Mouse (Mus musculus) retina, postnatal 7 days (tissue): ENCODE results near the gene Trim6.
A peak's percentile ranks its signal among the peaks of the same experiment; 100 is the strongest.
"Not testable (repeated sequence)": the region's sequence is repeated elsewhere in the genome, so short reads cannot be mapped to it uniquely, and the experiment has no call there.

Source experiments
- DNase-seq: peaks from one replicate; pipeline ENCODE4 v3.0.0-alpha.2; 2012; ENCODE audit warnings: low read depth, low spot score

The Trim6 gene

DNA sequence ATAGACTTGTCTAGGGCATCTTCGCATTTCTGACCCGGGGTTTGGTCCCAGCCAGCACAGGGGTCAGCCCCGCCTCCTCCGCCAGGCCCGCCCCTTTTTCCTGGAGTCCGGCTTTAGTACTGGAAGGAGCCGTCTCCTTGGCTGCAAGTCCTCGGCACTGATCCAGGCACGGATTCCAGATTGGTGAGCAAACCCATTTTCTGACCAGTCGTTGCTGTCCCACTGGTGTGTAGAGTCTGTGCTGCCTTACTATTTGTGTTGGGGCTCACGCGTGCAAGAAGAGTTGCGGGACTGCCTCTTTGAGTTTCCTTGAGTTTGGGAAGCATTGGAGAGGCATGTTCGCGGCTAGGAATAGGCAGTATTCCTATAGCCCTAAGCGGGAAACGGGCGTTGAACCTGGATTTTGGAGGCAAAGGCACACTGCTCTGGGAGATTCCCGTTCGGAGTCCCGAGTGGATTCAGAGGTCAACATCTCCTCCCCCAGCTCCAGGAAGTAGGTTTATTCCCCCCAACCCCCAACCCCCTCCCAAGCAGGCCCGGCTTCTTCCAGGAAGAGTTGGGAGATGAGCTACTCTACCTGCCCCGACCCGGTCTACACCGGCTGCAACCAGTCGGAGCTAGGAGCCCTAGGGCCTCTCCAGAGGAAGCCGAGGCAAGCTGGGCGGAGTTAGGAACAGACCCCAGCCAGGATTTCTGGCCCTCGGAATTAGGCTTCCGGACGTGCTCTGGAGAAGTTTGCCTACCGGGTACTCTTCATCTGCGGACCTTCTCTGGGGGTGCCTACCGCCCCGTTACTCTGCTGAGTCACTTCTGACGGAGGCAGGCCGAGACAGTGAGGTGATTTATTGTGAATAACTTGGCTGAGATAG is at the start of gene Trim6:
TSS of gene Trim6 (plus strand) at position 93 of the 869 bp plus-strand sequence.
- DNase-seq: peak; percentile 11

DNA sequence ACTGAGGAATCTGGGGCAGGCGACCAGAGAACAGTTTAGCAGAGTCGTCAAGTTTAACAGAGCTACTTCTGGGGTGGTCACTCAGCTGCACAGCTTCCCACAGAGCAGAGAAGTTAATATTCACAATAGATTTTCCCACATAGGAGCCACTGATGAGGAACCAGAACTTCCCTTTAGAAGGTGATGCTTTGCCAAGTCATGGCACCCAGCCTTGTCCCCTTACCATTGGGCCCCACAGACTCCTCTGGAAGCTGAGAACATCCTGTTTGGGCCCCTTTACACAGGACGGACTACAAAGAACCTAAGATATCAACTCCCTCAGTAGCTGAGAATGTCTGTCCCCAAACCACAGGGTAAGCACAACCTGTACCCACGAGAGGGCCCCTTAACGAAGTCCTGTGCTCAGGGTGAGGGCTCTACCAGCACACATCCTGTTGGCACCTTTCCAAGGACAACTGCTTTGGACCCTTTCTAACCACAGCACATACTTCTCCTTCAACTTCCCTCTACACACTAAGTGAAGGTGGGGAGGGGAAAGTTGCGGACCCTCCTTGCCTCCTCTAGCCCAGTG is 48.9 kb upstream of the Trim6 start:
- DNase-seq: no peak

DNA sequence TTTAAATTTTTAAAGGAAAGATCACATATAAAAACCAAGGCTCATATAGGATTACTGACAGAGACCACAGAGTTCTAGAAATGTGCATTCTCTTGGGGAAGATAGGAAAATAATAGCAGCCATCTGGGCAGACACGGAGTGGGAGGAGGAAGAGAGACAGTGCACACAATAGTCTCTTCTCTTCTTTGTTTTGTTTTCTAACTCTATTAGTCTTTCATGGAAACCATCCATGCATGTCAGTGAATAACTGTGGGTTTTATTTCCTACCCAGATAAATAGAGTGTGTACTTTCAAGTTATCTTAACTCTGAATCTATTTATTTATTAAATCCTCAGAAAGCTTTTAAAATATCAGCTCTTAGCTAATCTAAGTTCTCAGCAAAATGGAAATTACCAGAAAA is 43.5 kb upstream of the Trim6 start:
- DNase-seq: no peak

DNA sequence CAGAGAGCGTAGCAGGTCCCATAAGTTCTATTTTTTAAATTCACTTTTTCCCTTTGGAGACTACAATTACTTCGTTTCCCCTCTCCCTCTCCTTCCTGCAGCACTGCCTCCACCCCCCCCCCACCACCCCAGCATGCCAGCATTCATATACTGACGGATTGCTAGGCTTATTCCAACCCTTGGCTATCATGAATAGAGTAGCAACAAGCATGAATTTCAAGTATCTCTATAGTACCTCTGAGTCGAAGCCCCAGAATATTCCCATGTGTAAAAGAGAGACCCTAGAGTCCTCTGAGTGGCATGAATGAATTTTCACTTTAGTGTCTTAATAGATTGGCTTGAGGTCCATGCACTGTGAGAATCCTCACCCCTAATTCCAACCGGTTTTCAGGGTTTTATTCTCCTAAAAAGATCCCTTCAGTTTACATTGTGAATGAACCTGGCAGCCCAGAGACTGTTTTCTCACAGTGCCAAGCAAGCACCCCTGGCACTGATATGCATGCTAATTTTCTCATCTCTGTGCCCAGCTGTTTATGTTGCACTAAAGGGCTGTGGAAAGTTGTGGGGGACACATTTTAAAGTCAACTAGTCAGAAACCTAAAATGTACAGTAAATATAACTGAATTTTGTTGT is 40.1 kb upstream of the Trim6 start:
- no peak for DNase-seq

DNA sequence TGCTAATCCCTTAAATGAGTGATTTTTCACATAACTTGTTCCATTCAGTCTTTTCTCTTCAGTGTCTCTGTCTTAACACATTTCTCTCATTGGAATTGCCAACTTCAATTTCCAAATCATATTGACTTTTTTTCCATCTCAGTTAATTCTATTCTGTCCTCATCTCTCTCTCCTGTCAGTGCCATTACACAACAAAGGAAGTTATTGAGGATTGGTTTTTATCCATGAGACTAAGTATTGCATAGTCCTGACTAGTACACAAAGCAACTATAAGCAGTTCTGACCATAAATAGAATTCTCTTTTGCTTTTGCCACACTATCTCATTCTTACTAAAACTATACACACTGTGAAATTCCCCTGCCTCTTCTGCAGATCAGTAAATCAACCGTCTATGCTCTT is 39.5 kb upstream of the Trim6 start:
- no peak for DNase-seq

DNA sequence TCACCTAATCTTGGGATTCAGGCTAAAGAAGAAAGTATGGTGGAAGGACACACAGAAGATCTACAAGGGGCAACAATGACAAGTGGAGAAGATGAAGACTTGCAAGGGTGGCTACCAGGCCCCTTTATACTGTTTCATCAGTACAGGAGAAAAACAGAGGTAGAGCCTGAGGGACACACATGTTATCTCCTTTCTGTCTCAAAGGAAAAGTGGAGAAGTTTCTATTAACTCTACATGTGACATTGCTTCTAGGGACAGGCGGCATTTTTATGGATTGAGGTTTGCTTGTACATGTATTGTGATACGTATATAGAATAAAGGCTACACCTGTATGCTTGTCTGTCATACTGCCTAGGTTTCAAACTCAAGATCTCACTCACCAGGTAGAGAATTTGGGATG is 35.3 kb upstream of the Trim6 start, which contains the start of gene Olfr648:
TSS of gene Olfr648 (minus strand) at position 101 of the 400 bp plus-strand sequence.
- DNase-seq: no peak

DNA sequence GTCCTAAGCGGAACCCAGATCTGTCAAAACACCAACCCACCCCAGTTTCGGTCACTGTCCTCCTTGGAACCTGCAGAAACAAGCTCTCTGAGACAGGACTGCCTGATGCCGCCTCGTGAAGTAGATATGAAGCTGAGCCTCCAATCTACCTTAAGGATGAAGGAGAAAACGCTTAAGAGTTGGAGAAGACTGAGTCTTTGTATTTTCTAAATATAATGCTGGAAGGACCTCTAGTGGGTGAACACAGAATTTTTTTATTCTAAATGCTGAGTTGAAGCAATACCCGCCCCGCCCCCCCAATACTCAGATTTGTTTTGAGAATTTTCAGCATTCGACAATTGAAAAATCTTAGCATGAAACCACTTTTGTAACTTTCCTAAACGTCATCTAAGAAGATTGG is 27.3 kb upstream of the Trim6 start:
- no peak for DNase-seq

DNA sequence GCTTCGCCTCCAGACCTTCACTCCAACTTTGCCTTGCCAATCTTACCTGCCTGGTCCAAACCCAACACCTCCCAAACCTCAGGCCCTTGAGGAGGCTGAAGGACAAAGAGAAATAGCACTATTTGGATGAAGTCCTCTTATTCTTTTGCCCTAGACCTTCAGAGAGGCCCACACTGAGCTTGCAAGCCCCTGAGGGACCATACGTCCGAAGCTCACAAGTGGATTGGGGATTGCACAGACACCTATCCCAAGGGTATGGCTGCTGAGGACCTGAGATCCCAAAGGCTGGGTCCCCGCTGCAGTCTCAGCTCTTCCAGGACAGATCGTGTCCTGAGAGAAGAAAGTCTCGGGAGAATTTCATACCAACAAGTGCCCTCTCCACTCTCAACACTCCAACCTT is 22.7 kb upstream of the Trim6 start, which contains the start of gene Olfr649:
TSS of gene Olfr649 (minus strand) at position 101 of the 400 bp plus-strand sequence.
- no peak for DNase-seq

DNA sequence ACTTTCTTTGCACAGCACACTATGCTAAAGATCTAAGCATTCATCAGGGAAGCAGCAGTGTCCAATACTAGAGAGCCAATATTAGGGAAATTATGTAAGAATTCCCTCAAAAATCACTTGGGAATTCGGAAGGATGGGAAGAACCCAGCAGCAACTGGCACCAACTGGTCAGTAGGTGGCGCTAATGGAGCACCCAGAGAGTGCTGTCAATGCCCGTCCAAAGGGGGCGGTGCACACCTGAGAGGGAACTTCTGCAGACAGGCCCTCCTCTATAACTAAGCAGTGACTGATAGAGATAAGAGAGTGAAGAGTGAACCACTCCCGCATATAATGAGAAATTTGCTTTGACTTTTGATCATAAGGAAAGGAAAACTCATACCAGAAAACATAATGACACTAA is 18.8 kb upstream of the Trim6 start:
- peak; percentile 25 for DNase-seq

DNA sequence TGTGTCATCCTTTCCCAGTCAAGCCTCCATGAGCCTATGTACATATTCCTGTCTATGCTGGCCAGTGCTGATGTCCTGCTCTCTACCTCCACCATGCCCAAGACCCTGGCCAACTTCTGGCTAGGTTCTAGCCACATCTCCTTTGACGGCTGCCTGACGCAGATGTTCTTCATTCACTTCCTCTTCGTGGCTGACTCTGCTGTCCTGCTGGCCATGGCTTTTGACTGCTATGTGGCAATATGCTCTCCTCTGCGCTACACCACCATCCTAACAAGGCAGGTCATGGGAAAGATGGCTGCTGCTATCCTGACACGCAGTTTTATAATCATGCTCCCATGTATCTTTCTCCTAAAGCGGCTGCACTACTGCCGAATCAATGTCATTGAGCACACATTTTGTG is 12.4 kb upstream of the Trim6 start:
- DNase-seq: no peak

DNA sequence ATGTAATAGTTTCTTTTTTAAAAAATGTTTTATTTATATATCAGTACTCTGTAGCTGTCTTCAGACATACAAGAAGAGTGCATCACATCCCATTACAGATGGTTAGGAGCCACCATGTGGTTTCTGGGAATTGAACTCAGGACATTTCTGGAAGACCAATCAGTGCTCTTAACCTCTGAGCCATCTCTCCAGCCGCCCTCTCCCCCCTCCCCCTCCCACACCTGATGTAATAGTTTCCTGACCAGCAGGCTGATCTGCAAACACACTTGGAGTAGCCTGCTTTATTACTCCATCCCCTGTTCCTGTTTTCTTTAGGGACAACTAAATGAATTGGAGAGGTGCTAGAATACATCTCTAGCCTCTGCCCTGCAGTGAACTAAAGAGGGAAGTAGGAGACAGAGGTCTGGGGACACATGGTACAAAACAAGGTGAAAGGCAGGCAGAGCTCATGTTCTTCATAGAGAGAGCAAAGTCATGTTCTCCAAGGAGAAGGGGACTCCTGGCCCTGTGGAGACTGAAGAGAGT is 2.5 kb upstream of the Trim6 start:
- no peak for DNase-seq

DNA sequence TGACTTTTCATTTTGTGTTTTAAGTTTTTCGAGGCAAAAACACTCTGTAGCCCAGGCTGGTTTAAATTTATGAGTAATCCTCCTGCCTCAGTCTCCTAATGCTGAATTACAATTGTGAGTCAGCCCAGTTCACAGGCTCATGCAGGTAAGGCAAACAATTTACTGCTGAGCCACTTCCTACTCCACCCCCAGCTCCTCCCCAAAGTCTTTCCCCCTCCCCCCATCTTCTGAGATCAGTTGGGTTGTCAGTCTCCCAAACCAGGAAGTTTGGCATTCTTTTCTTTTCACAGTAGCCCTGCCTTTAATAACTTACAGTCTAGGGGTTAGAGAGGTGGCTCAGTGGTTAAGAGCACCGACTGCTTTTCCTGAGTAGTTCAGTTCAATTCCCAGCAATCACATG is 712 bp upstream of the Trim6 start:
- no peak for DNase-seq

DNA sequence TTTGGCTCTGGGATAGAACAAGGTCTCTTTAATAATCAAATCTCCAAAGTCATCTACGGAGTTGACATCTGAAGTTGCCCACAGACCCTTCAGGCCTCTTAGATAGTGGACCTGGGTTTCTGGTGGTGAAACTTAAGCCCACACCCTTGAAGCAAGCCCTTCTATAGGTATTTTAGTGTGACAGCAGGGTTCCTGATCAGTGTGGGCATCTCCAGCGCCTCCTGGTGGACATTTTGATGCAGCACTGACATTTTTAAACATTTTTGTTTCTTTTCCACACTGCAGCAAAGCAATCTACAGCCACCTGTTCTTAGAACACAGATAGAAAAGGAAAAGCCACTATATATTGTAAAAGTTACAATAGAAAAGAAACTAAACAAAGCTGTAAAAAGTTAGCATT is 12.6 kb downstream of the Trim6 start:
- no peak for DNase-seq

DNA sequence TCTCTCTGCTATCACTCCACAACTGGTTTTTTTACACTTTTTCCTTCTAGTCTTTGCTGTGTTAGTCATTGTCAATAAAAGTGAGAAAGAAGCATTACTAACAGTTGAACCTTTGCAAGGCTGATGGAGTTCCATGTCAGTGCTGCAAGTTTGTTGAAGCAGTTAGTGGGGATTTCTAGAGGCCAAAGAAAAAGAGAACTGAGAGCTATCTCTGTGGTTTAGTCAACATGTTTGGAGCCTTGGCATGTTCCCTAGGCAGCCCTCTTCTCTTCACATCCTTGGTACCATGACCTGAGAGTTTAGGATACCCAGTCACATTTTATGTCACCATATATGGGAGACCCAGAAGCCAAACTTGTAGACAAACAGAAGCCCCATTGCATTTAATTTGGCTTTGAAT is 22.3 kb downstream of the Trim6 start:
- DNase-seq: no peak

DNA sequence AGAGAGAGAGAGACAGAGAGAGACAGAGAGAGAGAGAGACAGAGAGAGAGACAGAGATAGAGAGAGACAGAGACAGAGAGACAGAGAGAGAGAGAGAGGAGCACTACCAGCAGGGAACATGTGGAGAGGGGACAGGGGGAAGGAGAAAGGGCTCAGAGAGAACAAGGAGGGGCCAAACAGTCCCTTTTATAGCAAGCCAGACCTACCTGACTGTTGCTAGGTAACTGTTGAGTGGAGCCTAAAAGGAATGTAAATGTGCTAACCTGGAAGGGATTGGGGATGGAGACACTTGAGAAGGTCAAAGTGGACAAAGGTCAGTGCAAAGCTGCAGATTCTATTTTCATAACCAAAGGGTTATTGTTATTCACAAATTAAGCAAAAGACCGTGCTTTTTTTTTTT is 25.0 kb downstream of the Trim6 start:
- DNase-seq: no peak

DNA sequence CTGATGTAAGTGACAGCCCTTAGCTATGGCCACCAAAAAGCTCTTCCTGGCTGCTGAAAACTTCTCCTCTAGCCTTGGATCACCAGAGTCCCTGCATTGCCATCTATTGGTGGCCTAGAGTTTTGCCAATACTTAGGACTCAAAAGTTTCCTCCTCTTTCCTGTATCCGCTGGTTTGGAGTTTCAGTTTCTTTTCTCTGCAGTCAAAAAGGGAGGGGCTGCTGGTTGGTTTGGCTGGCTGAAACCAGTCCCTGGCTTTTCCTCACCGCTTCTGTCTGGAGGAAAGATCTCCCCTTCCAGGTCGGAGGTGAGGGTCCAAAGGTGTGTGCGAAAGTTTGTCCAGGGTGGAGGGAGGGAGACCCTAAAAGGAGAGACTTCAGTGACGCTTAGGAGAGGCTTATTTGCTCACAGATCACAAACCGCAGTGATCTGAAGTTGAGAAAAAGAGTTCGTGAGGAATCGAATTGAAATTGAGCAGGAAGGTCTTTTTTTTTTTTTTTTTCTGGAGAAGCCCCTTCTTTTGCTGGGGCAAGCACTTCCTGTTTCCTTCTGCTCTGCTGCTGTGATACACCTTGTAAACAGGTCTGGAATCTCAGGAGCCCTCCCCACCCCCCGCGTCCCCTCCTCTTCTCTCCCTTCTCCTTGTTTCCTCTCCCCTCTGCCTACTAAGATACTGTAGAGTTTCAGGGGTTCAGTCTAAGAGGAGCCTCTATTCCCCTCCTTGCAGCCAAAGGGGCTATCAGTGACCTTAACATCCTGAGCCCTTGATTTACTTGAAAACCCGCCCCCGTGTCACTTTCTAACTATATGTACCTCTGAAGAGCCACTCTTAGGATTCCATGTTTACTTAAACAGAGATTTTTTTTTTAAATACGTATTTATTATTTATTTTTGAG is 25.9 kb downstream of the Trim6 start, which contains the start of gene Trim34a:
TSS of gene Trim34a (plus strand) at position 171 of the 895 bp plus-strand sequence.
- DNase-seq: peak; percentile 2

DNA sequence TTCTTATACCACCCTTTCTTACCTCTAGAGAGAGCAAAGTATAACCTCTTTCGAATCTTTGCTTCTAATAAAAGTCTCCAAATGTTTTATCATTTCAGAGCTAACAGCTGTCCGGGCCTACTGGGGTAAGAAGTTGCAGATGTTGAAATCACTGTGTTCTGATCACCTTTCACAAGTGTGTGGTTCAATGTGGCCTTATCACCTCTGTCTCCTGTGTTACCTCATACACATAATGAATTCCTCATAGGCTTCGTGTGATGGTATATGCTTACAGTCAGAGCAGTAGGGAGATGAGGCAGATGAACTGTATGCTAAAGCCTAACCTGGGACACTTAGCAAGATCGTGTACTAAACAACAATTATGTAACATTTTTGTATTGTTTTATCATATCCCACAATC is 41.8 kb downstream of the Trim6 start:
- not testable (repeated sequence) for DNase-seq

DNA sequence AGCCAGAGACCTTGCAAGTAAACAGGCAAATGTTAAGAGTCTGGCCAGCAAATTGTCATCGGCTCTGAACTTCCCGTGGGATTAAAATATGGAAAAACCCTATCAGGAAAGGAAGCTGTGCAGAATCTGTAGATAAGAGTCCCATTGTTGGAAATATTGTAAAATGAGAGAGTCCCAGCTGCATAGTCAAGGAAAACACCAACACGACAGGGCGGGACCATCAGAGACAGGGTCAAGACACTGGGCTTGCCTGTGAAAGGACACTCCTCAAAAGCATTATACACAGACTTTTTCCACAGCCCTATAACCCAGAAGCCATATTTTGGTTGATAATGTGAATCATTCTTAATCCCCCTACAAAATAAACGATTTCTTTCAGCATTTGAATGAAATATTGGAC is 46.7 kb downstream of the Trim6 start:
- not testable (repeated sequence) for DNase-seq

DNA sequence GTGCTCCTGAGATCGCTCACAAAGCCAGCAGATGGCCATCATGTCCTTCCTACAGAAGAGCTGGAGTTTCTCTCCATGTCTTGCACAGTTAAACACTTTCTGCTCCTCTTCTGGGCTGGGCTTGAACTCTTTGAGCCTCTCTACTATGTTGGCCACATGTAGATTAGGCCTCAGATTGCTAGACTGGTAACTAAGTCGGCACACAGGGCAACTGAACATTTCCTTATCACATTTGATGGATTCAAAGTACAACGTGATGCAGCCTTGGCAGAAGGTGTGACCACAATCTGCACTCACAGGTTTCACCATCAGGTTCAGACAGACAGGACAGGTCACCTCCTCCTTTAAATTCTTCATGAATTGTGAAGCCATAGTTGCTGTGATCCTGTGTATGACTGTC is 60.8 kb downstream of the Trim6 start:
- not testable (repeated sequence) for DNase-seq
